Mouse (Mus musculus) heart, embryonic 14.5 days (tissue): ENCODE data around the gene Nme2. TPM values are rescaled to one million over a fixed set of nuclear protein-coding genes. Genes with fewer than 3 reads are reported as not detected.

ENCODE experiments used
- ATAC-seq: fragments of 200-750 bp; cut with Nextera tagmentation; 2 replicates; pipeline ENCODE4 v1.8.0; 2017; ENCODE audit warnings: low read depth, moderate TSS enrichment; ENCODE audit not compliant: insufficient number of reproducible peaks, insufficient read depth, low FRiP score
- H3K27ac ChIP-seq, 2 experiments: fragments of 200-500 bp in 1 of 2; fragments of 300-500 bp in 1 of 2; sonication (generic) in 1 of 2; replicated peaks in 1 of 2; 2 replicates each; pipeline ENCODE4 v1.5.1; 2012 to 2014; ENCODE audit warnings: low read depth in 2 of 2, low read length in 2 of 2, control low read depth in 1 of 2, mild to moderate bottlenecking in 1 of 2, mixed read lengths in 1 of 2; ENCODE audit not compliant: control insufficient read depth in 1 of 2, insufficient read depth in 1 of 2
- H3K27me3 ChIP-seq: fragments of 300-500 bp; sonication (generic); 2 replicates; pipeline ENCODE4 v1.6.1; 2014; ENCODE audit warnings: mild to moderate bottlenecking, low read length, control low read depth; ENCODE audit not compliant: control insufficient read depth, insufficient read depth
- H3K36me3 ChIP-seq: fragments of 300-500 bp; sonication (generic); 2 replicates; pipeline ENCODE4 v1.6.1; 2014; ENCODE audit warnings: mild to moderate bottlenecking, control low read depth, low read length, mixed read lengths; ENCODE audit not compliant: control insufficient read depth, insufficient read depth
- H3K4me1 ChIP-seq, 2 experiments: fragments of 200-500 bp in 1 of 2; fragments of 300-500 bp in 1 of 2; sonication (generic) in 1 of 2; 2 replicates each; pipeline ENCODE4 v1.6.1; 2012 to 2014; ENCODE audit warnings: low read length in 2 of 2, control low read depth in 1 of 2, mixed read lengths in 1 of 2; ENCODE audit not compliant: control insufficient read depth in 2 of 2, insufficient read depth in 2 of 2
- H3K4me2 ChIP-seq: fragments of 300-500 bp; sonication (generic); 2 replicates; pipeline ENCODE4 v1.6.1; 2014; ENCODE audit warnings: mild to moderate bottlenecking, low read length
- H3K4me3 ChIP-seq, 2 experiments: fragments of 200-500 bp in 1 of 2; fragments of 300-500 bp in 1 of 2; sonication (generic) in 1 of 2; 2 replicates each; pipeline ENCODE4 v1.5.1; 2012 to 2014; ENCODE audit warnings: low read length in 2 of 2, mild to moderate bottlenecking in 2 of 2, control low read depth in 1 of 2, low read depth in 1 of 2, moderate library complexity in 1 of 2; ENCODE audit not compliant: control insufficient read depth in 1 of 2, insufficient read depth in 1 of 2
- H3K9ac ChIP-seq: fragments of 300-500 bp; sonication (generic); 2 replicates; pipeline ENCODE4 v1.6.1; 2014; ENCODE audit warnings: mild to moderate bottlenecking, low read length
- H3K9me3 ChIP-seq: fragments of 300-500 bp; sonication (generic); 2 replicates; pipeline ENCODE4 v1.6.1; 2016; ENCODE audit warnings: low read length, control low read depth; ENCODE audit not compliant: control insufficient read depth
- WGBS: fragments of 180-500 bp; shearing (Covaris S2); extraction: QIAGEN DNeasy Blood & Tissue Kit; methylation state at CpG from one replicate; pipeline ENCODE4 v1.1.7; 2014; 5-methylcytosine and 5-hydroxymethylcytosine counted together
- polyA plus RNA-seq: library from polyadenylated mRNA; unstranded; fragments of >200 nt; fragmentation: Nextera tagmentation; extraction: Ambion mirVana; gene quantifications from 2 replicates; pipeline ENCODE4 v1.2.1, GENCODE M21; 2014

The Nme2 gene
- polyA plus RNA-seq, 1 experiment from 2014 or later = 422 TPM

DNA sequence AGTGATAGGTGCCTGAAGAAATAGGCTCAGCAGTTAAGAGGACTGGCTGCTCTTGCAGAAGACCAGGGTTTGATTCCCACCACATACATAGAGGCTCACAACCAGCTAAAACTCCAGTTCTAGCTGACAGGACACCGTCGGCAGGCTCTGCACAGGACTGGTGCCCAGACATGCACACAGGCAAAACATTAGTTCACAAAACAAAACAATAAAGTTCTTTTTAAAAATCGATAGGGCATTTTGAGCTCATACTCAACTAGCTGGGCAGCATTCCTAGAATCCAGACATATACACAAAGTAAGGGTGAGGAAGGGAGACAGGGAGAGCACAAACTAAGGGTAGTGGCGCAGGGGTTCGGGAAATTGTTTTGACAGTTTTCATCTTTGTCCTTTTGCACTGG is 38.5 kb upstream of the Nme2 start:
- WGBS = 58% methylated on average over 5 of the region's 5 CpGs

DNA sequence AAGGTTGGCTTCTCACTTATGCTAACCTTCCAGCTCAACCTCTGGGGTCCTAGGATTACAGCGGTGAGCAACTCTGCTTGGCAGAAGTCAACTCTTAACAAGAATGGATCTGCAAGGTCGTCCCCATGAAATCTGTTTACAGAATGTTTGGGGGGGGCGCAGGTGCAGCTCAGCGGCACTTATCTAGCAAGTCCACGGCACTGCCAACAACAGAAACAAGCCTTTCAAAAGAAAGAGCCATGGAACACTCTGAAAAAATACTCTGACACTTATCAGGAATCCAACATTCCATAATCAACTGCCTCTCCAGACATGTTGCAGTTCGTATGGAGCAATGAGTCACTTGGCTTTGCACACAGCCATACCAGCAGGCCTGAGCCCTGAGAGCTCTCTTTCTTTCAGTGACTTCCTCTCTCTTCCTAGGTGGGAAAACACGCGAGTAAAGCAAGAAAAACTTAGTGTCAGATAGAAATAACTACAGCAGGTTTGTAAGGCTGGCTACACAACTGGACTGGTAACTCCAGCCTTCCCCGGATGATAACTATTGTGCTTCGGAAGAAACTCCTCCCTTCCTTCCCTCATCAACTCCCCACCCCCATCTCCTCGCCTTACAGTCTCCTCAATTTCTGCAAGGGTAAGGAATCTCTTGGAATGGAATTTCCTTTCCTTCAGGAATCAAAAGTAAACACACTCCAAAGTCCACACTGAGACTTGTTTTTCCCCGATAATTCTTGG is 32.4 kb upstream of the Nme2 start:
- Histone ChIP-seq H3K4me3 (no peak overlapping the region), H3K27ac (peak overlapping the region; percentile 94 to 99), H3K4me1 (peaks cover 19 to 20% of the 10 kb centered on the region in 2 experiments), H3K4me2 (peak overlapping the region; percentile 45), H3K9me3 (no peaks in the 10 kb centered on the region), H3K27me3 (no peaks in the 10 kb centered on the region), H3K36me3 (no peaks in the 10 kb centered on the region), H3K9ac (peak overlapping the region; percentile 31; the same call in 1 of the 2 replicates)
- peak; percentile 45; the same call in 1 of the 2 replicates for ATAC-seq
- WGBS = 33% methylated on average over 12 of the region's 12 CpGs

More for the DNA sequence above, 38.5 kb upstream of the Nme2 start:
- Histone ChIP-seq H3K9ac (peak overlapping the region; percentile 93), H3K9me3 (no peaks in the 10 kb centered on the region), H3K36me3 (no peaks in the 10 kb centered on the region), H3K27ac (peak overlapping the region; percentile 100), H3K4me2 (peak overlapping the region; percentile 66), H3K4me1 (peaks cover 12 to 13% of the 10 kb centered on the region in 2 experiments), H3K4me3 (peak overlapping the region; percentile 91 to 97; a peak in 3 of 4 replicates), H3K27me3 (no peaks in the 10 kb centered on the region)
- no peak for ATAC-seq

- H3K4me3 ChIP-seq = no peak overlapping the region
- H3K9me3 ChIP-seq = no peaks in the 10 kb centered on the region
- peaks cover 19 to 20% of the 10 kb centered on the region in 2 experiments for H3K4me1 ChIP-seq
- H3K36me3 ChIP-seq = no peaks in the 10 kb centered on the region
- peak overlapping the region; percentile 31; the same call in 1 of the 2 replicates for H3K9ac ChIP-seq
- ATAC-seq = peak; percentile 58
- H3K27ac ChIP-seq = peak overlapping the region; percentile 94 to 99
- WGBS = 30% methylated on average over 8 of the region's 8 CpGs
- H3K27me3 ChIP-seq = no peaks in the 10 kb centered on the region
- peak overlapping the region; percentile 45 for H3K4me2 ChIP-seq
Observed at GRCm38 (mm10) chr11:93987625-93988327, 31.7 kb upstream of the Nme2 start.

GRCm38 (mm10) chr11:93987026-93987425 is 31.0 kb upstream of the Nme2 start:
- Histone ChIP-seq H3K9me3 (no peaks in the 10 kb centered on the region), H3K4me1 (peaks cover 19 to 20% of the 10 kb centered on the region in 2 experiments), H3K27ac (peak overlapping the region; percentile 94 to 99), H3K4me3 (no peak overlapping the region), H3K27me3 (no peaks in the 10 kb centered on the region), H3K9ac (0 out of 2 replicates have a peak overlapping the region, but pooled peaks have one; percentile 17), H3K36me3 (no peaks in the 10 kb centered on the region), H3K4me2 (0 out of 2 replicates have a peak overlapping the region, but pooled peaks have one; percentile 9)
- WGBS = 81% methylated on average over 4 of the region's 4 CpGs
- ATAC-seq = no peak

DNA sequence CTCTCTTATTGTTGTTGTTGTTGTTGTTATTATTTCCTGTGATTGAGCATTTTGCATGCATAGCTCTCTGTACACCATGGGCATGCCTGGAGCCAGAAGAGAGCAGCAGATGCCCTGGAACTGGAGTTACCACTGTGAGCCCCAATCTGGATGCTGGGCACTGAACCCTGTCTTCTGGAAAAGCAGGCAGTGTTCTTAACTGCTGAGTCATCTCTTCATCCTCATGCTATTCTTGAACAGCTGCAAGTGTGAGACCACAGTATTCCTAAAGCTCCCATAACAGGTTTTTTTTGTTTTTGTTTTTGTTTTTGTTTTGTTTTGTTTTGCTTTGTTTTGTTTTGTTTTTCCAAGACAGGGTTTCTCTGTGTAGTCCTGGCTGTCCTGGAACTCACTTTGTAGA is 30.2 kb upstream of the Nme2 start:
- ATAC-seq = no peak
- Histone ChIP-seq H3K36me3 (no peaks in the 10 kb centered on the region), H3K27ac (no peak overlapping the region), H3K9me3 (no peaks in the 10 kb centered on the region), H3K4me1 (peaks cover 19 to 20% of the 10 kb centered on the region in 2 experiments), H3K4me3 (no peak overlapping the region), H3K27me3 (no peaks in the 10 kb centered on the region), H3K4me2 (no peak overlapping the region), H3K9ac (no peak overlapping the region)

DNA sequence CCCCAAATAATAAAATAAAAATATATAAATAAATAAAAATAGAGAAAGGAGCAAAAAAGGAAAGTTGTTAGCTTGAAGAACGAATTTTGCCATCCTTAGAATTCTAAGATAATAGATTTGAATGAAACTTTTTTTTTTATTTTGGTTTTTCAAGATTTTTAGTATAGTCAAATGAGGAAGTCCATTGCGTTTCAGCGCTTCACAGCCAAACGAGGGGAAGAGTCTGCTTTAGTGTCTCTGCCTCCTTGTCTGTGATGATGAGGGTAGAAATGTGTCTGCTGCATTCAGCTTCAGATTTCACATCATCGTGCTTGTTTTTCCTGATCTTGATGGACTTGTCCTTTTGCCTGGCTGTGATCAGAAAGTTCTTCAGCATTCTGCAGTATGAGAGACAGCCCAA is 29.2 kb upstream of the Nme2 start:
- H3K4me3 ChIP-seq = no peak overlapping the region
- H3K27me3 ChIP-seq = no peaks in the 10 kb centered on the region
- ATAC-seq = no peak
- peaks cover 19 to 20% of the 10 kb centered on the region in 2 experiments for H3K4me1 ChIP-seq
- H3K9me3 ChIP-seq = no peaks in the 10 kb centered on the region
- H3K9ac ChIP-seq = no peak overlapping the region
- no peak overlapping the region for H3K4me2 ChIP-seq
- no peak overlapping the region for H3K27ac ChIP-seq
- 81% methylated on average over 5 of the region's 5 CpGs for WGBS
- H3K36me3 ChIP-seq = no peaks in the 10 kb centered on the region

- H3K36me3 ChIP-seq = no peaks in the 10 kb centered on the region
- peaks cover 19% of the 10 kb centered on the region in 2 experiments for H3K4me1 ChIP-seq
- ATAC-seq = no peak
- no peak overlapping the region for H3K4me2 ChIP-seq
- H3K9ac ChIP-seq = no peak overlapping the region
- 89% methylated on average over 3 of the region's 3 CpGs for WGBS
- H3K9me3 ChIP-seq = no peaks in the 10 kb centered on the region
- H3K4me3 ChIP-seq = no peak overlapping the region
- no peaks in the 10 kb centered on the region for H3K27me3 ChIP-seq
- no peak overlapping the region for H3K27ac ChIP-seq
Observed at GRCm38 (mm10) chr11:93984619-93985018, 28.6 kb upstream of the Nme2 start.
